Mouse (Mus musculus): ENCODE data around the gene Gm39566. TPM values are rescaled to one million over a fixed set of nuclear protein-coding genes. Genes with fewer than 3 reads are reported as not detected.

Gene Gm39566
- polyA plus RNA-seq, 1 experiment from 2014 or later, result not detected

GRCm38 (mm10) chr11:69766126-69766609 is 48.9 kb downstream of the Gm39566 start:
- Histone ChIP-seq H3K4me2 (peak overlapping the region; percentile 73), H3K27me3 (replicated peaks) (no peaks in the 10 kb centered on the region), H3K9me3 (no peaks in the 10 kb centered on the region), H3K4me3 (peak overlapping the region; percentile 92), H3K9ac (peak overlapping the region; percentile 95), H3K27ac (peak overlapping the region; percentile 85), H3K4me1 (peaks cover 25% of the 10 kb centered on the region), H3K36me3 (replicated peaks) (no peaks in the 10 kb centered on the region)
- peak; percentile 85 for ATAC-seq (replicated peaks)
- WGBS, result under 1% methylated on average over 35 of the region's 37 CpGs

GRCm38 (mm10) chr11:69765221-69766125 is 49.6 kb downstream of the Gm39566 start, which contains the start of gene Zbtb4:
Gene Zbtb4, plus strand, starts transcription at chr11:69765912.
- Histone ChIP-seq H3K9ac (peak within 1 kb of the TSS; percentile 95), H3K4me2 (peak within 1 kb of the TSS; percentile 73), H3K27me3 (replicated peaks) (no peaks in the 10 kb centered on the region), H3K27ac (peak within 1 kb of the TSS; percentile 85), H3K36me3 (replicated peaks) (no peaks in the 10 kb centered on the region), H3K4me3 (peak within 1 kb of the TSS; percentile 92), H3K4me1 (peaks cover 30% of the 10 kb centered on the region), H3K9me3 (no peaks in the 10 kb centered on the region)
- peak; percentile 72 for ATAC-seq (replicated peaks)
- 22% methylated on average over 31 of the region's 55 CpGs for WGBS

GRCm38 (mm10) chr11:69763551-69763950 is 51.5 kb downstream of the Gm39566 start:
- no peaks in the 10 kb centered on the region for H3K36me3 ChIP-seq (replicated peaks)

DNA sequence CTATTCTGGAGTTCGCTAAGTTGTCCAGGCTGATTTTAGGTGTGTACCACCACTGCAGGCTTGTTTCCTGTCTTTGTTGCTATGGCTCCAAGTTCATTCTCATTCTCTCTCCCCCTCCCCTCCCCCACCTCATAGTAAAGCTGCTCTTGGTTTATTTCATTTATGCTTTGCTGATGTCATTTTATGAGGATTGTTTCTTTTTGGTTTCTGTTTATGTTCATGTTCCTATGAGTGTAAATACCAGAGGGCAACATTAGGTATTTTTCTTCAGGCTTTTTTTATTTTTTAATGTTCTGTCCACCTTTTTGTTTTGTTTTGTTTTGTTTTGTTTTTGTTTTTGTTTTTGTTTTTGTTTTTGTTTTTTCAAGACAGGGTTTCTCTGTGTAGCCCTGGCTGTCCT is 53.2 kb downstream of the Gm39566 start, which contains the start of gene Slc35g3:
Slc35g3 (minus strand) TSS at position 101 of the 400 bp plus-strand sequence.
- Histone ChIP-seq H3K9ac (peak within 1 kb of the TSS; percentile 76; the same call in 1 of the 2 replicates), H3K27ac (peak within 1 kb of the TSS; percentile 99)
- WGBS, result 65% methylated on average over 1 of the region's 1 CpGs

More at GRCm38 (mm10) chr11:69763551-69763950, 51.5 kb downstream of the Gm39566 start:
- Histone ChIP-seq H3K27ac (no peak overlapping the region), H3K27me3 (replicated peaks) (no peaks in the 10 kb centered on the region), H3K4me2 (no peak overlapping the region), H3K4me3 (no peak overlapping the region), H3K4me1 (peaks cover 41% of the 10 kb centered on the region), H3K9ac (no peak overlapping the region), H3K9me3 (no peaks in the 10 kb centered on the region)
- ATAC-seq (replicated peaks), result no peak
- 64% methylated on average over 7 of the region's 7 CpGs for WGBS

More for the DNA sequence above, 53.2 kb downstream of the Gm39566 start, which contains the start of gene Slc35g3:
- H3K4me1 ChIP-seq, result peaks cover 39% of the 10 kb centered on the region
- no peak within 1 kb of the TSS for H3K4me3 ChIP-seq
- H3K4me2 ChIP-seq, result no peak within 1 kb of the TSS; the same call in 1 of the 2 replicates
- H3K36me3 ChIP-seq (replicated peaks), result no peaks in the 10 kb centered on the region
- ATAC-seq (replicated peaks), result no peak
- H3K9me3 ChIP-seq, result no peaks in the 10 kb centered on the region
- H3K27me3 ChIP-seq (replicated peaks), result no peaks in the 10 kb centered on the region

Other genes with a start within 250 kb of the Gm39566 start
- 21.4 and 23.2 TPM in 2 replicates for gene Wrap53, start 235.0 kb downstream of the Gm39566 start, polyA plus RNA-seq (2015; fragmentation: Nextera tagmentation; extraction: Ambion mirVana)
- gene Trp53, start 234.9 kb downstream of the Gm39566 start, polyA plus RNA-seq (2015; fragmentation: Nextera tagmentation; extraction: Ambion mirVana), result 60.4 and 70.1 TPM in 2 replicates
- 60.0 and 60.9 TPM in 2 replicates for gene Atp1b2, start 209.4 kb downstream of the Gm39566 start, polyA plus RNA-seq (2015; fragmentation: Nextera tagmentation; extraction: Ambion mirVana)
- gene Shbg, start 197.4 kb downstream of the Gm39566 start, polyA plus RNA-seq (2015; fragmentation: Nextera tagmentation; extraction: Ambion mirVana), result not detected in 2 replicates
- 23.5 and 24.9 TPM in 2 replicates for gene Sat2, start 193.3 kb downstream of the Gm39566 start, polyA plus RNA-seq (2015; fragmentation: Nextera tagmentation; extraction: Ambion mirVana)
- gene Fxr2, start 182.3 kb downstream of the Gm39566 start, polyA plus RNA-seq (2015; fragmentation: Nextera tagmentation; extraction: Ambion mirVana), result 40.6 and 47.0 TPM in 2 replicates
- gene Sox15, start 160.0 kb downstream of the Gm39566 start, polyA plus RNA-seq (2015; fragmentation: Nextera tagmentation; extraction: Ambion mirVana), result 0.20 TPM in 1 of 2 replicates, not detected in the other
- 99.9 and 108 TPM in 2 replicates for gene Mpdu1, start 152.7 kb downstream of the Gm39566 start, polyA plus RNA-seq (2015; fragmentation: Nextera tagmentation; extraction: Ambion mirVana)
- gene Cd68, start 149.1 kb downstream of the Gm39566 start, polyA plus RNA-seq (2015; fragmentation: Nextera tagmentation; extraction: Ambion mirVana), result 9.4 and 10.4 TPM in 2 replicates
- 460 and 473 TPM in 2 replicates for gene Eif4a1, start 142.9 kb downstream of the Gm39566 start, polyA plus RNA-seq (2015; fragmentation: Nextera tagmentation; extraction: Ambion mirVana)
- gene Senp3, start 133.2 kb downstream of the Gm39566 start, polyA plus RNA-seq (2015; fragmentation: Nextera tagmentation; extraction: Ambion mirVana), result 116 and 122 TPM in 2 replicates
- gene Tnfsf13, start 129.5 kb downstream of the Gm39566 start, polyA plus RNA-seq (2015; fragmentation: Nextera tagmentation; extraction: Ambion mirVana), result 0.37 and 0.68 TPM in 2 replicates
- 2.0 and 2.4 TPM in 2 replicates for gene Tnfsf12, start 119.4 kb downstream of the Gm39566 start, polyA plus RNA-seq (2015; fragmentation: Nextera tagmentation; extraction: Ambion mirVana)
- 1.2 and 1.8 TPM in 2 replicates for gene Tnfsfm13, start 119.2 kb downstream of the Gm39566 start, polyA plus RNA-seq (2015; fragmentation: Nextera tagmentation; extraction: Ambion mirVana)
- gene Polr2a, start 56.7 kb downstream of the Gm39566 start, polyA plus RNA-seq (2015; fragmentation: Nextera tagmentation; extraction: Ambion mirVana), result 15.9 and 17.4 TPM in 2 replicates
- gene Slc35g3, start 53.3 kb downstream of the Gm39566 start, polyA plus RNA-seq (2015; fragmentation: Nextera tagmentation; extraction: Ambion mirVana), result 0.17 and 0.26 TPM in 2 replicates
- 4.1 and 4.3 TPM in 2 replicates for gene Zbtb4, start 49.4 kb downstream of the Gm39566 start, polyA plus RNA-seq (2015; fragmentation: Nextera tagmentation; extraction: Ambion mirVana)
- gene Chrnb1, start 19.4 kb downstream of the Gm39566 start, polyA plus RNA-seq (2015; fragmentation: Nextera tagmentation; extraction: Ambion mirVana), result 0.98 and 1.2 TPM in 2 replicates
- gene Fgf11, start 13.4 kb downstream of the Gm39566 start, polyA plus RNA-seq (2015; fragmentation: Nextera tagmentation; extraction: Ambion mirVana), result 3.7 and 4.5 TPM in 2 replicates
- gene Tmem102, start 9.7 kb downstream of the Gm39566 start, polyA plus RNA-seq (2015; fragmentation: Nextera tagmentation; extraction: Ambion mirVana), result 0.74 and 0.86 TPM in 2 replicates
- not detected in 2 replicates for gene Spem2, start 3.2 kb upstream of the Gm39566 start, polyA plus RNA-seq (2015; fragmentation: Nextera tagmentation; extraction: Ambion mirVana)
- gene Spem1, start 6.9 kb upstream of the Gm39566 start, polyA plus RNA-seq (2015; fragmentation: Nextera tagmentation; extraction: Ambion mirVana), result 0.55 and 0.65 TPM in 2 replicates
- gene Nlgn2, start 22.5 kb upstream of the Gm39566 start, polyA plus RNA-seq (2015; fragmentation: Nextera tagmentation; extraction: Ambion mirVana), result 24.0 and 24.2 TPM in 2 replicates
- 318 and 320 TPM in 2 replicates for gene Tmem256, start 23.2 kb upstream of the Gm39566 start, polyA plus RNA-seq (2015; fragmentation: Nextera tagmentation; extraction: Ambion mirVana)
- gene Plscr3, start 31.1 kb upstream of the Gm39566 start, polyA plus RNA-seq (2015; fragmentation: Nextera tagmentation; extraction: Ambion mirVana), result 52.3 and 53.5 TPM in 2 replicates
- gene Tnk1, start 43.4 kb upstream of the Gm39566 start, polyA plus RNA-seq (2015; fragmentation: Nextera tagmentation; extraction: Ambion mirVana), result 0.10 and 0.28 TPM in 2 replicates
- not detected in 2 replicates for gene Tmem95, start 62.7 kb upstream of the Gm39566 start, polyA plus RNA-seq (2015; fragmentation: Nextera tagmentation; extraction: Ambion mirVana)
- 1.7 and 1.9 TPM in 2 replicates for gene Kctd11, start 66.1 kb upstream of the Gm39566 start, polyA plus RNA-seq (2015; fragmentation: Nextera tagmentation; extraction: Ambion mirVana)
- 0.46 and 0.52 TPM in 2 replicates for gene Acap1, start 80.2 kb upstream of the Gm39566 start, polyA plus RNA-seq (2015; fragmentation: Nextera tagmentation; extraction: Ambion mirVana)
- gene 2810408A11Rik, start 85.7 kb upstream of the Gm39566 start, polyA plus RNA-seq (2015; fragmentation: Nextera tagmentation; extraction: Ambion mirVana), result 11.1 and 11.8 TPM in 2 replicates
- gene Neurl4, start 85.8 kb upstream of the Gm39566 start, polyA plus RNA-seq (2015; fragmentation: Nextera tagmentation; extraction: Ambion mirVana), result 23.2 and 24.2 TPM in 2 replicates
- gene Gps2, start 98.6 kb upstream of the Gm39566 start, polyA plus RNA-seq (2015; fragmentation: Nextera tagmentation; extraction: Ambion mirVana), result 77.6 and 86.6 TPM in 2 replicates
- gene Eif5a, start 106.7 kb upstream of the Gm39566 start, polyA plus RNA-seq (2015; fragmentation: Nextera tagmentation; extraction: Ambion mirVana), result 1,022 and 1,040 TPM in 2 replicates
- 5.6 and 6.4 TPM in 2 replicates for gene Ybx2, start 120.5 kb upstream of the Gm39566 start, polyA plus RNA-seq (2015; fragmentation: Nextera tagmentation; extraction: Ambion mirVana)
- gene Slc2a4, start 132.9 kb upstream of the Gm39566 start, polyA plus RNA-seq (2015; fragmentation: Nextera tagmentation; extraction: Ambion mirVana), result 3.3 TPM in 2 replicates
- gene Cldn7, start 149.5 kb upstream of the Gm39566 start, polyA plus RNA-seq (2015; fragmentation: Nextera tagmentation; extraction: Ambion mirVana), result 0.58 and 0.59 TPM in 2 replicates
- gene Ctdnep1, start 165.9 kb upstream of the Gm39566 start, polyA plus RNA-seq (2015; fragmentation: Nextera tagmentation; extraction: Ambion mirVana), result 22.5 and 25.4 TPM in 2 replicates
- 162 and 177 TPM in 2 replicates for gene Elp5, start 167.2 kb upstream of the Gm39566 start, polyA plus RNA-seq (2015; fragmentation: Nextera tagmentation; extraction: Ambion mirVana)
- 495 and 507 TPM in 2 replicates for gene Gabarap, start 175.8 kb upstream of the Gm39566 start, polyA plus RNA-seq (2015; fragmentation: Nextera tagmentation; extraction: Ambion mirVana)
- gene Phf23, start 180.5 kb upstream of the Gm39566 start, polyA plus RNA-seq (2015; fragmentation: Nextera tagmentation; extraction: Ambion mirVana), result 57.1 and 58.8 TPM in 2 replicates
- gene Dvl2, start 185.3 kb upstream of the Gm39566 start, polyA plus RNA-seq (2015; fragmentation: Nextera tagmentation; extraction: Ambion mirVana), result 30.4 and 31.0 TPM in 2 replicates
- 57.2 and 57.6 TPM in 2 replicates for gene Acadvl, start 200.1 kb upstream of the Gm39566 start, polyA plus RNA-seq (2015; fragmentation: Nextera tagmentation; extraction: Ambion mirVana)
- 27.8 and 30.4 TPM in 2 replicates for gene Dlg4, start 201.6 kb upstream of the Gm39566 start, polyA plus RNA-seq (2015; fragmentation: Nextera tagmentation; extraction: Ambion mirVana)
- gene Asgr1, start 238.8 kb upstream of the Gm39566 start, polyA plus RNA-seq (2015; fragmentation: Nextera tagmentation; extraction: Ambion mirVana), result 3.7 and 3.8 TPM in 2 replicates

Data from midbrain, embryonic 15.5 days (tissue).